Mouse (Mus musculus) lung, adult 2 months (tissue): ENCODE data around the gene Myrip.

Source experiments
- CTCF ChIP-seq: fragments of 200-500 bp; IDR thresholded peaks from 2 replicates; pipeline ENCODE4 v1.5.1; 2011; ENCODE audit warnings: mild to moderate bottlenecking, low read length, control low read depth; ENCODE audit not compliant: insufficient read depth
- POLR2A ChIP-seq: fragments of 200-500 bp; IDR thresholded peaks from 2 replicates; pipeline ENCODE4 v1.6.1; 2011; ENCODE audit warnings: low read depth, mild to moderate bottlenecking, control low read depth, low read length, borderline replicate concordance; ENCODE audit errors: extremely low read depth

DNA sequence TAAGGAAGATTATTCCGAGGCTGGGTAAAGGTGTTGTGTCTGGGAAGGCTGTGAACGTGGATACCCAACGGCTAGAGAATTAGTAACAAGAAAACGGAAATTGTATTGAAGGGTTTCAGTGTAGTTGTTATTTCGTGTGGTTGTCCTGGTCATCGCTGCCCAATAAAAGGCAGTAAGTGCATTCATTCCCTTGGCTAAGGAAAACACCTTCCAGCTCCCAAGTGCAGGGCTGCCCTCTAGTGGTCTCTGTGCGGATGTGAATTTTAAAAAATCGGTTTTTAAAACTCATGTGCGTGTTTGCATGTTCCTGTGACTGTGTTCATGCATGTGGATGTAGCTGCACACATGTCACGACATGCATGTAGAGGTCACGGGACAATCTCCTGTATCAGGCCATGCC lies 76.4 kb downstream of the Myrip start:
- TF ChIP-seq CTCF = peak; percentile 85
- TF ChIP-seq POLR2A = no peak
